Mouse (Mus musculus): ENCODE data around the gene Pappa2.

The Pappa2 gene

GRCm38 (mm10) chr1:158915592-158915991 lies 64.7 kb downstream of the Pappa2 start:
- no peak for DNase-seq (ENCODE audit: extremely low read depth, insufficient read length, low spot score)

DNA sequence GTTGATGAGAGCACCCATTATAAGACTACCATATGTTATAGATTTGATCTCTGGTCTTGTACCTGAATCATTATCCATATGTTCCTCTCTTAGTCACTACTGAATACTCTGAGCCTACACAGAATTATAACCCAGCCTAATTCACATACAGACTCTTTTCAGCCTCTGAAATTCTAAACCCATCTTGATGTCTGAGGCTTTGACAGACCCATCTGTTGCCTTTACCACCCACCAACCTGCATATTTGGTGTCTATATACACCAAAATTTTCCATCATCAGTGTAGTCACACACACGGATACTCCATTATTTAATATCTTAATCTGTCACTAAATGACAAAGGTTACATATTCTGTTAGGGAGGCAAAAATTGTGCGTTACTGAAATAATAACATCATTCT lies 69.6 kb downstream of the Pappa2 start:
- no peak for DNase-seq (ENCODE audit: extremely low read depth, insufficient read length, low spot score)

GRCm38 (mm10) chr1:158897339-158897738 lies 83.0 kb downstream of the Pappa2 start:
- DNase-seq (ENCODE audit: extremely low read depth, insufficient read length, low spot score) = peak; percentile 32

- DNase-seq (ENCODE audit: extremely low read depth, insufficient read length, low spot score) = no peak
These were observed 85.8 kb downstream of the Pappa2 start for GRCm38 (mm10) chr1:158894441-158894840.

- DNase-seq (ENCODE audit: extremely low read depth, insufficient read length, low spot score) = no peak
These were observed 104.8 kb downstream of the Pappa2 start for GRCm38 (mm10) chr1:158875487-158875886.

DNA sequence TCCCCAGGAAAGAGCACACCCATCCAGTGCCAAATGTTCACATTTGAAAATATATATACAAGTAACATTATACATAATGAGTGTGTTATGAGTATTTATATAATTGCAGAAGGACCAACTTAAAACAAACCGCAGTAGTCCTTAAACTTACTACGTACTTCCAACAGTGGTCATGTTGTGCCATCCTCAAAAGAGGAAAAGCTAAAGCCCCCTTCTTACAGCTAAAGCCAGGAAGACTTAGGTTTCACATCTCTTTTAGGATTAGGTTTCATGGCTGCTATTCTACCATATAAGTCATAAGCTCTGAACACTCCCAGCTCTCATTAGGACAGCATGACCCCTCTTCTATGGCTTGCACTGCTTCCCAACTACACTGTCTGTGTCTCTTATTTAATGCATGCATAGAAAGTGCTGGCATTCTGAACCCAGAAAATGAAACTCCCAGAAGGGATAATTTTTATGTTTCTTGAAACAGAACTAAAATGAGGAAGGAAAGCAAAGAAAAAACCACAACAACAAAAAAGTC lies 105.7 kb downstream of the Pappa2 start:
- DNase-seq (ENCODE audit: extremely low read depth, insufficient read length, low spot score) = no peak

DNA sequence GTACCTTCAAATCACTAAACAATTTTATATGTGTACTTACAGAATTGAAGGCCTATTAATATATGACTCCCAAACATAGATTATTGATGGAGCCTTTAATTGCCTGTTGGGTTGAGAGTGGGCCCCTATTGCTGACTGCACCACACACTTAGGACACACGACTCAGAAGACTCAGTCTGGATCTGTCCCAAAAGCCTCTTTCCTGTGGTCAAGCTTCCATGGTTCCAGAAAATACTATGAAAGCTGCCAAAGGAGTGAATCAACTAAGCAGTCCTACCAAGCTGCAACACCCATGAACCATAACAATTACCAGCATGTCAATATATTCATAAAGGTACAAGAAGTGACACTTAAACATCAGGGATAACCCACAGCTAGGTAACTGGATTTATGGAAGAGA lies 106.7 kb downstream of the Pappa2 start:
- no peak for DNase-seq (ENCODE audit: extremely low read depth, insufficient read length, low spot score)

DNA sequence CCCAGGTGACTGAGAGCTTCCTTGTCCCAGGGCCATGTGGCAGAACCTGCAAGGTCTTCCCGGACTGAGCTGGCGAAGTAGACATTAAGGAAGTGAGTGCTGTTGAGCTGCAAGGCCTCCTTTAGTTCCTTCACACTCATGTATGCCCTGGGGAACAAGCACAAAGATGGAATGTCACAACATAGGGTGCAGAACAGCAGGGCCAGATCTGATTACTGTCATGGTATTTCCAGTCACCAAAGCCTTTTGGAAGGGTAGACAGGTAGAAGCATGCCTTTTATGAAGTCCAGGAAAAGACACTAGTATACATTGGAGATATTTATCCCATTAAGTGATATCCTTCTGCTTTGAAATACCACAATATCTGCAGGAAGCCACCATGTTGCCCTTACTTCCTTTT lies 108.9 kb downstream of the Pappa2 start:
- no peak for DNase-seq (ENCODE audit: extremely low read depth, insufficient read length, low spot score)

DNA sequence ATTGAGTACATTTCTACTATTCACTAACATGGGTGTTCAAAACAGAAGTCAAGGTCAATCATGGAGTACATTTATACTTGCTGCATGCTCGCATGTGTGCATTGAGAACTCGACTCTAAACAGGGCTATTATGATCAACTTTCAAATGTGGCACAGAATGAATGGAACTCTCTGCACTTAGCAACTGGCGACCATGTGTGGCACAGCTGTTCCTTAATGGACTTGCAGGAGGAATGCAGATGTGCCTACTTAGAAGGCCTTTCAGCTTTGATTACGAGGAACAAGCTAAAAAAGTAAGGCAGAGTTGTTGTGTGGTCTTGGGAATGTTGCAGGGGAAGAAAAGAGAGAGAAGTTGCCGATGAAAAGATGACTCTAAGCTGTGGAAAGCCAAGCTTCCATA lies 120.1 kb downstream of the Pappa2 start:
- no peak for DNase-seq (ENCODE audit: extremely low read depth, insufficient read length, low spot score)

- DNase-seq (ENCODE audit: extremely low read depth, insufficient read length, low spot score) = no peak
These were observed 126.1 kb downstream of the Pappa2 start for GRCm38 (mm10) chr1:158853936-158854882.

DNA sequence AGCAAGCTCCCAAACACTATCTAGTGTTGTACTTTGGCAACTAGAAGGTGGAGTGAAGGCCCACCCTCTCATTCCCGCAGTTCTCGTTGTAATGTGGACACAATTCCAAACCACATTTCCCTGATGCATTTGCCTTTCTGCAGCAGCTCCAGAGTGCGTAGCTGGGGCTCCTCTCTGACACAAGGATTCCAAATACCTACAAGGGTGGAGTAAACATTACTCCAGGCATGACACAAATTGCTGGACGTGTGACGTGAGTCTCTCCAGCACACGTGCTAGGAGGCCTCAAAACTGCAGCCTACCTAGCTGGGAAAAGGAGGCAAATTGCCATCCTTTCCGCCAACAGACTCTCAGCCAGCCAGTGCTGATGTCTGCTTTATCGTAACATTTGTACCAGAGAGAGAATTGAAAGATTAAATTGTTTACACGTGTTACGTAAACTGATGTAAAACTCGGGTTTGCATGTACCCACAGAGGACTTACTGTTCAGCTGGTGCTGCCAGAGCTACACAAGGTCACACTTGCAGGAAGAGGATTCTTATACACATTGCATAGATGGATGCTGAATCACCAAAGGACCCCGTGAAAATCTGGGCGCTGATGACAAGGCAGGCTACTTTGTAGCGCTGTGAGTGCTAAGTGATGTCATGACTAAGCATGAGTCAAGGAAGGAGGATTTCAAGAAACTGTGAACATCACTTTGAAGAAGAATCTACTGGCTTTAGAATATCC lies 127.3 kb downstream of the Pappa2 start:
- DNase-seq (ENCODE audit: extremely low read depth, insufficient read length, low spot score) = peak; percentile 52

- DNase-seq (ENCODE audit: extremely low read depth, insufficient read length, low spot score) = no peak
These were observed 129.8 kb downstream of the Pappa2 start for GRCm38 (mm10) chr1:158850459-158850858.

DNA sequence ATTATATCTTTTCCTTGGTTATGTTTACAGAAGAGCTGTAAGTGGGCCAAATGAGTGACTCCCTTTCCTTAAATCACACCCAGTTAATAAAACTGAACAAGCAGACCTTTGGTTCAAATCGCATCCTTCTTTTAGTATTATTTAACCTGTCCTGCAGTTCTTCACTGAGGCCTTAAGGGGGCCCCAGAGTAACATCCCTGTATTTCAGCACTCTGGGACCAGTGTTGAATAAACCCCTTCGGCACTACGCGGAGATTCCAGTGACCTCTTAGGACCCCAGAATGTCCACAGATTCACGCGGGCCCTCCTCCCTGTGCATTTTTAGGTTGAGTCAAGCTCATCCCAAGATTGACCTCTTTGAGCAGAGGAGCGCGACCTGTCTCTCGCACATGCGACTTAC lies 135.7 kb downstream of the Pappa2 start:
- DNase-seq (ENCODE audit: extremely low read depth, insufficient read length, low spot score) = no peak

- DNase-seq (ENCODE audit: extremely low read depth, insufficient read length, low spot score) = no peak
These were observed 143.1 kb downstream of the Pappa2 start for GRCm38 (mm10) chr1:158837151-158837550.

GRCm38 (mm10) chr1:158830152-158830551 lies 150.1 kb downstream of the Pappa2 start:
- no peak for DNase-seq (ENCODE audit: extremely low read depth, insufficient read length, low spot score)

DNA sequence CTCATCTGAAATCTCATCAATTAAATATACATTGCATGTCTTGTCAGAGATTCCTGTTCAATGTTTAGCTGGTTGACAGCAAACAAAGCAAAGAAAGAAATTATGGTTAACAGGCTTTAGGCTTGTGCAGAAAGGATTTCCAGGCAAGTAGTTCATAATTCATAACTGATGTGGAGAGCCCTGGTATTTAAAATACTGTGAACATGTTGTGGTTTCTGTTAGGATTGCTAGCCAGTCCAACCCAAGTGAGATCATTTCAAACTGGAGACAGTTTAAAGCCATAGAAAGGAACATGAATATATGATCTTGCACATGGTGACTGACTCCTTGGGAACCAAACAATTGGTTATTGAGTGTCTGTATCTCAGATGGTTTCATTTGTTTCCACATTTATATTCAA lies 152.4 kb downstream of the Pappa2 start:
- no peak for DNase-seq (ENCODE audit: extremely low read depth, insufficient read length, low spot score)

DNA sequence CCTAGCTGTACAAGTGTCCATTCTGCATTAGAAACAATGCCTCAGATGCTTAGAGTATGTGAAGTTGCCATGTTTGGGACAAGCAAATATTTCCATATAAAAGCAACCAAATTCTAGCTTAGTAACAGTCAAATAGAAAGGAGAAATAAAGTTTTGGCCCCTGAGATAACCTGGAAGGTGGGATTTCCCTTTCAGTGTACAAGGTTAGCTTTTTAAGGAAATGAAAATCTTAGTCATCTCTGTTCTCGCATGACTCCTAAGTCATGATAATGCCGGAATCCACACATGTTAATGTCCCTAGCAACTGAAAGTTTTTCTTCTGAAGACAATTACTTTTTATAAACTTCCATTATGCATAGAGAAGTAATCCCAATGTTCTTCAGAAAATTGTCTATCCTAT lies 160.6 kb downstream of the Pappa2 start:
- no peak for DNase-seq (ENCODE audit: extremely low read depth, insufficient read length, low spot score)

- no peak for DNase-seq (ENCODE audit: extremely low read depth, insufficient read length, low spot score)
These were observed 163.8 kb downstream of the Pappa2 start for GRCm38 (mm10) chr1:158816479-158816878.

GRCm38 (mm10) chr1:158811887-158812286 lies 168.4 kb downstream of the Pappa2 start:
- DNase-seq (ENCODE audit: extremely low read depth, insufficient read length, low spot score) = no peak

DNA sequence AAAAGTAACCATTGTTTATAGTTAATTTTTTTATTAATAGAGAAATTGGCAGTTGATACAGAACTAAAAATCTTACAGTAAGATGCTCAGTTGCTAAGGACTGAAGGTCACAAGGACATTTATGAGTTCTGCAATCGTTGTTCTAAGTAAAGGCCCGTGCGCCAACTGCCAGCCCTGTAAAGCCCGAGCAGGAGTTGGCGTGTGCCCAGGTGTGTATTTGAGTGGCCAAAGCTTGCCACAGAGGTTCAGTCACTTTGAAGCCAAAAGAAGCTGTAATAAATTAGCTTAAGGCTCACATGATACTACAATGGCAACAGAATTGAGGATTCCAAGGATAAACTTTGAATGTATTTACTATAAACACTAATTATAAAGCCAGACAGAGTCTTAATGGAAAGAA lies 204.8 kb downstream of the Pappa2 start:
- no peak for DNase-seq (ENCODE audit: extremely low read depth, insufficient read length, low spot score)

- no peak for DNase-seq (ENCODE audit: extremely low read depth, insufficient read length, low spot score)
These were observed 207.2 kb downstream of the Pappa2 start for GRCm38 (mm10) chr1:158773102-158773501.

GRCm38 (mm10) chr1:158770756-158771155 lies 209.5 kb downstream of the Pappa2 start:
- DNase-seq (ENCODE audit: extremely low read depth, insufficient read length, low spot score) = no peak
